Mouse (Mus musculus) heart, embryonic 15.5 days (tissue): ENCODE results near the gene Lbr. TPM values are rescaled to one million over a fixed set of nuclear protein-coding genes. Genes with fewer than 3 reads are reported as not detected.
A peak's percentile ranks its signal among the peaks of the same experiment; 100 is the strongest.

Experiments used
- ATAC-seq: fragments of 200-750 bp; cut with Nextera tagmentation; replicated peaks from 2 replicates; pipeline ENCODE4 v1.8.0; 2017; ENCODE audit warnings: low read depth, moderate TSS enrichment; ENCODE audit not compliant: insufficient number of reproducible peaks, insufficient read depth, low FRiP score
- H3K27ac ChIP-seq: fragments of 300-500 bp; sonication (generic); 2 replicates; pipeline ENCODE4 v1.5.1; 2015; ENCODE audit warnings: mild to moderate bottlenecking, inconsistent platforms
- H3K27me3 ChIP-seq: fragments of 300-500 bp; sonication (generic); 2 replicates; pipeline ENCODE4 v1.6.1; 2015; ENCODE audit warnings: inconsistent platforms
- H3K36me3 ChIP-seq: fragments of 300-500 bp; sonication (generic); 2 replicates; pipeline ENCODE4 v1.6.1; 2015; ENCODE audit warnings: mild to moderate bottlenecking, inconsistent platforms
- H3K4me1 ChIP-seq: fragments of 300-500 bp; sonication (generic); replicated peaks from 2 replicates; pipeline ENCODE4 v1.6.1; 2015; ENCODE audit warnings: inconsistent platforms
- H3K4me2 ChIP-seq: fragments of 300-500 bp; sonication (generic); 2 replicates; pipeline ENCODE4 v1.6.1; 2015; ENCODE audit warnings: inconsistent platforms, mild to moderate bottlenecking, moderate library complexity
- H3K4me3 ChIP-seq: fragments of 300-500 bp; sonication (generic); 2 replicates; pipeline ENCODE4 v1.5.1; 2015; ENCODE audit warnings: mild to moderate bottlenecking, inconsistent platforms
- H3K9ac ChIP-seq: fragments of 300-500 bp; sonication (generic); 2 replicates; pipeline ENCODE4 v1.6.1; 2015; ENCODE audit warnings: mild to moderate bottlenecking, inconsistent platforms
- H3K9me3 ChIP-seq: fragments of 300-500 bp; sonication (generic); replicated peaks from 2 replicates; pipeline ENCODE4 v1.6.1; 2016; ENCODE audit warnings: inconsistent platforms
- WGBS: fragments of 180-500 bp; shearing (Covaris S2); methylation state at CpG from one replicate; pipeline ENCODE4 v1.1.7; 2015; ENCODE audit warnings: mixed read lengths; 5-methylcytosine and 5-hydroxymethylcytosine counted together
- polyA plus RNA-seq: library from polyadenylated mRNA; unstranded; fragments of >200 nt; fragmentation: Nextera tagmentation; extraction: Ambion mirVana; gene quantifications from 2 replicates; pipeline ENCODE4 v1.2.1, GENCODE M21; 2015

Gene Lbr
- polyA plus RNA-seq, 1 experiment from 2014 or later, result 55.7 TPM

DNA sequence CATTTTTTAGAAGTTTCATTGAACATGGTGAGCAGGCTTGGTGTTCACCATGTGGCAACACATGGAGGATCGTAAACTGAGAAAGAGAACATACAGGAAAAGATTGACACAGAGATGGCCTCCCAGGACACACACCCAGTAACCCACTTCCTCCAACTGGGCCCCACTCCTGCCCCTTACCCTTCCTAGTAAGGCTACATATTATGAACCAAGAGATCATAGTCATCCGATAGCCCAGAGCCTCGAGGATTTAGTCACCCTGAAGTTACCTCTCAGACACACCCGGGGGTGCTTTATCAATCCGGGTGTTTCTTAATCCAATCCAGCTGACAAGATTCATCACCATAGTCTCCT is 23.0 kb upstream of the Lbr start:
- H3K4me2 ChIP-seq, result no peak overlapping the region
- H3K9me3 ChIP-seq, result no peaks in the 10 kb centered on the region
- H3K9ac ChIP-seq, result no peak overlapping the region
- no peak overlapping the region for H3K27ac ChIP-seq
- WGBS, result 67% methylated on average over 5 of the region's 5 CpGs
- 0 out of 2 replicates have a peak, but pooled peaks cover 9% of the 10 kb centered on the region for H3K4me1 ChIP-seq
- no peaks in the 10 kb centered on the region for H3K36me3 ChIP-seq
- no peaks in the 10 kb centered on the region for H3K27me3 ChIP-seq
- H3K4me3 ChIP-seq, result no peak overlapping the region
- no peak for ATAC-seq

DNA sequence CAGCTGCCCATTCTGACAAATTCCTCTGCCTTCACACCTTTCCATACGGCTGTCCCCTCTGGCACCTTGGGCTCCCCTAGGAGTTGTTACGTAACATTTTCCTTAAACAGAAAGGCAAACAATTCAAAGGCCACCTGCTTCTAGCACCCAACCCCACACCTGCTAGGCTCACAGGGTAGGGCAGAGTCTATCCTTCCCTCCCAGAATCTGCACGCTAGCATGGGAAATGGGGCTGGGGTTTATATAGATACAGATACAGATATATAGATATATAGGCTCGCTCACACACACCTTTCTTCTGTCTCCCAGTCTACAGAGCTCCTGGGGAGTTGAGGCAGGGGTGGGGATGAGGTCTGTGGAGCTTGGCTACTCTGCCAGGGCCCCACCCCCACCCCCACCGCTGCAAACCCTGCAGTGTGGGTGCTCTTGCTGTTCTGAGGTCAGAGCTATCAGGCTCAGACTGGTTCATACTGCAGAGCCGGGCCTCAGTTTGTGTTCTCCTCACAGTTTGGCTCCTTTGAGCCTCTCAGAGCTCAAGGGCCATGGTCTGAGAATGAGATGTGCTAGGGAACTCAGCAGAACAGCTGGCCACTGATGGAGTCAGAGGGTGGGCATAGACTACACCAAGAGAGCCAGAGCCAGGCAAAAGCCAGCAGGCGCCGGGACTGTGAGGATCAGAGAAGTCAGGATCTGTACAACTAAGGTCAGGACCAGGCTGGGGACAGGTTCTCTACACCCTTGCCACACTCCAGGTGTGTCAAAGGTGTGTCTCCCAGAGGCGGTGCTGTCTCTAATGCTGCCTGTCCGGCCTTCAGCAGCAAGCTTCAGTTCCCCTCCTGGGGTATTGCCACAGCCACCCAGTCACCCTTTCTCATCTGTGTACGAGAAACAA is 22.4 kb upstream of the Lbr start:
- Histone ChIP-seq H3K27me3 (no peaks in the 10 kb centered on the region), H3K9me3 (no peaks in the 10 kb centered on the region), H3K36me3 (no peaks in the 10 kb centered on the region), H3K4me3 (no peak overlapping the region), H3K4me1 (0 out of 2 replicates have a peak, but pooled peaks cover 9% of the 10 kb centered on the region), H3K4me2 (no peak overlapping the region), H3K9ac (no peak overlapping the region), H3K27ac (no peak overlapping the region)
- WGBS, result 60% methylated on average over 11 of the region's 11 CpGs
- no peak for ATAC-seq

DNA sequence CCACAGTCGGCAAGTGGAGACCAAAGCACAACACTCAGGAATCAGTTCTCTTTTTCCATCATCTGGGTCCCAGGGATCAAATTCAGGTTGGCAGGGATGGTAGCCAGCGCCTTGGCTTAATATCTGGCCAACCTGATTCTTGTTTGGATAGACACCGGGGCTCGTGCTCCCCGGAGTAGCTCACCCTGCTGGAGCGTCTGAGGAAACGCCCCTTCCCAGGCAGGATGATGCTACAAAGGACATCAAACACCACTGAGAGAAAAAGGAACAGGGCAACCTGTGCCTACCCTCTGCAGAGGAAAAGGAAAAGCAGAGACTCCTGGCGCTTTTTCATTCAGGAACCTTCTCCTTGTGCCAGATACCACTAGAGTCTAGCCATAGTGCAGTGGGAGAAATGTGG is 20.6 kb upstream of the Lbr start:
- Histone ChIP-seq H3K4me3 (no peak overlapping the region), H3K36me3 (no peaks in the 10 kb centered on the region; the same call in 1 of the 2 replicates), H3K9ac (no peak overlapping the region), H3K27ac (no peak overlapping the region), H3K4me2 (no peak overlapping the region), H3K27me3 (no peaks in the 10 kb centered on the region), H3K4me1 (0 out of 2 replicates have a peak, but pooled peaks cover 9% of the 10 kb centered on the region), H3K9me3 (no peaks in the 10 kb centered on the region)
- no peak for ATAC-seq
- 37% methylated on average over 8 of the region's 8 CpGs for WGBS

DNA sequence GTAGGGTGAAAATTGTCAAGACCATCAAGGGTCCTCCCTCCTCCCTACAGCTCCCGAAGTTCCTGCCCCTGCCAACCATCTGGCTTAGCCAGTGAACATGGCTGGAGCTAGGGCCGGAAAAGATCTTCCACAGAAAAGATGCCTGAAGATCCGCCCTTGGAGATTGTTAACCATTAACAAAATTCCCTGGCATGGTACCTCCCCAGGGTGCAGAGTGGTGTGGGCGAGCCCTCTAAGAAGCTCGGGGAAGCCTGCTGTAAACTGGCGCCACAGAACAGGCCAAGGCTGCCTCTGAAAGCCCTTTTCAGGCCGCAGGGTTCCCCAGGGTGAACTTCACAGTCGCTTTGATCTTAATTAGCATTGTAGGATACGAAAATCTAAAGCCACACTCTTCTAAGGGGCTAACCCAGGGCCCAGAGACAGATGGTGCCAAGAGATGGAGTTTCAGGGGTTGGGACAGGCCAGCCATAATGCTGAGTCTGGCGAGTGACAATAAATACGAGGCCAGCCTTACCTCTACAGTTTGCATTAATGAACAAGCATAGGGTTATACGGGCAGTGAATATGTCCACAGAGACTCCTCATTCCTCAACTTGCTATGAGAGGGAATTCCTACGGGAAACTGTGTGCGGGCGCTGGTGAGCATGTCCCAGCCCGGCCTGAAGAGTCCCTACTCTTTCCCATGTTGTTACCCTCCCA is 20.0 kb upstream of the Lbr start:
- ATAC-seq, result no peak
- Histone ChIP-seq H3K4me3 (no peak overlapping the region), H3K4me2 (no peak overlapping the region), H3K4me1 (0 out of 2 replicates have a peak, but pooled peaks cover 9% of the 10 kb centered on the region), H3K9me3 (no peaks in the 10 kb centered on the region), H3K36me3 (no peaks in the 10 kb centered on the region; the same call in 1 of the 2 replicates), H3K9ac (no peak overlapping the region), H3K27me3 (no peaks in the 10 kb centered on the region), H3K27ac (no peak overlapping the region)
- 66% methylated on average over 16 of the region's 16 CpGs for WGBS

DNA sequence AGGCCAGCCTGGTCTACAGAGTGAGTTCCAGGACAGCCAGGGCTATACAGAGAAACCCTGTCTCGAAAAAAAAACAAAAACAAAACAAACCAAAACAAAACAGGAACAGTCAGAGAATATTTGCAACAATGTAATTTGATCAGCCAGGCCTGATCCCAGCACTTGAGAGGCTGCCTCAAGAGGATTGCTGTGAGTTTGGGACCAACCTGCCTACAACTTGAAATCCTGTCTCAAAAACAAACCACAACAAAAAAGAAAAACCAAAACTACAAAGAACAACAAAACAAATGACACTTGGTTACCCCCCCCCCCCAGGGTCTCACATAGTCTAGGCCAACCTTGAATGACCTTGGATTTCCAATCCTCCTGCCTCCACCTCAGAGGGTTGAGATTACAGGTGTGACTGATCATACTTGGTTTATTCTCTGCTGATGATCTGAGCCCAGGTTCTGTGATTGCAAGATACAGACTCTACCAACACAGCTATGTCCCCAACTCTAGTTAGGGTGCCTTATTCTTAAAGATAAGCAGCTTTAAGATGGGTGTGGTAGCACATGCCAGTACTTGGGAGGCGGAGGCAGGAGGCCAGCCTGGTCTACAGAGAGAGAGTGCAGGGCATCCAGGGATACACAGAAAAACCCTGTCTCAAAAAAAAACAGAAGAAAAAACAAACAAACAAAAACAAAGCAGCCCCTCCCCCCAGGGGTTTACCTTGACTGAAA is 18.5 kb upstream of the Lbr start:
- H3K4me1 ChIP-seq, result 0 out of 2 replicates have a peak, but pooled peaks cover 9% of the 10 kb centered on the region
- H3K36me3 ChIP-seq, result no peaks in the 10 kb centered on the region; the same call in 1 of the 2 replicates
- H3K27ac ChIP-seq, result peak overlapping the region; percentile 63; the same call in 1 of the 2 replicates
- no peak for ATAC-seq
- no peak overlapping the region for H3K4me2 ChIP-seq
- H3K4me3 ChIP-seq, result no peak overlapping the region
- no peaks in the 10 kb centered on the region for H3K27me3 ChIP-seq
- H3K9ac ChIP-seq, result no peak overlapping the region
- 77% methylated on average over 2 of the region's 2 CpGs for WGBS
- H3K9me3 ChIP-seq, result no peaks in the 10 kb centered on the region

DNA sequence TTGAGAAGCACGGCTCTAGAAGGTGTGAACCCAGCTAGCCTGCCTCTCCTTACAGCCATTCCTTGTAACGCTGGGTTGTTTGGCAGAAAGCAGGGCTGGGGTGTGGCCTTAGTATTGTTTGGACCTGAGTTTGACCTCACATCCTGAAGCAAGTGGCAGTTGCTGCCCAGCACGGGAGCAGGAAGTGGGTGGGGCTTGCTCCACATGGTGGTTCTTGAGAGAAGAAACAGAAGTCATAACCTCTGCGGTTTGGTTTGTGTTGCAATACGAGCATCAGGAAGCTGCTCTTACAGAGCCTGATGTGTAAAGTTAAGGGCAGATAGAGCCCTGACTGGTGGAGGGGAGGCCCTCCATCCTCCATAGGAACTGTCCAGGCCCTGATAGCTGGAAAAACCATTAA is 17.8 kb upstream of the Lbr start:
- H3K4me1 ChIP-seq, result 0 out of 2 replicates have a peak, but pooled peaks cover 9% of the 10 kb centered on the region
- ATAC-seq, result peak; percentile 69
- no peak overlapping the region for H3K4me2 ChIP-seq
- no peaks in the 10 kb centered on the region; the same call in 1 of the 2 replicates for H3K36me3 ChIP-seq
- H3K27me3 ChIP-seq, result no peaks in the 10 kb centered on the region
- peak overlapping the region; percentile 63 for H3K27ac ChIP-seq
- no peak overlapping the region for H3K9ac ChIP-seq
- H3K9me3 ChIP-seq, result no peaks in the 10 kb centered on the region
- H3K4me3 ChIP-seq, result no peak overlapping the region
- 24% methylated on average over 5 of the region's 5 CpGs for WGBS

DNA sequence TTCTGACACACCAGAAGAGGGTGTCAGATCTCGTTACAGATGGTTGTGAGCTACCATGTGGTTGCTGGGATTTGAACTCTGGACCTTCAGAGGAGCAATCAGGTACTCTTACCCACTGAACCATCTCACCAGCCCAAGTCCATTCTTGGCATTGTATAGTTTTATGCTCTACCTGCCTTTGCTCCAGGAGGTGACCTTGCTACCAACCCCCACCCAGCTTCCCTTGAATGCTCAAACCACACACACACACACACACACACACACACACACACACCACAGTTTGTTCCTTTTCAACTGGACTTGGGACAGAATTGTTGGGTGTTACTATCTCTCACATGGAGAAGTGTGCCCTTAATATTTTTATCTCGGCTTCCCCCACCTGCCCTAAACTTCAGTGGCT is 13.5 kb upstream of the Lbr start:
- no peak for ATAC-seq
- Histone ChIP-seq H3K9ac (no peak overlapping the region), H3K4me1 (peaks cover 20% of the 10 kb centered on the region), H3K9me3 (no peaks in the 10 kb centered on the region), H3K27me3 (no peaks in the 10 kb centered on the region), H3K27ac (no peak overlapping the region), H3K36me3 (no peaks in the 10 kb centered on the region; the same call in 1 of the 2 replicates), H3K4me3 (no peak overlapping the region), H3K4me2 (no peak overlapping the region)
- WGBS, result 86% methylated on average over 2 of the region's 2 CpGs

DNA sequence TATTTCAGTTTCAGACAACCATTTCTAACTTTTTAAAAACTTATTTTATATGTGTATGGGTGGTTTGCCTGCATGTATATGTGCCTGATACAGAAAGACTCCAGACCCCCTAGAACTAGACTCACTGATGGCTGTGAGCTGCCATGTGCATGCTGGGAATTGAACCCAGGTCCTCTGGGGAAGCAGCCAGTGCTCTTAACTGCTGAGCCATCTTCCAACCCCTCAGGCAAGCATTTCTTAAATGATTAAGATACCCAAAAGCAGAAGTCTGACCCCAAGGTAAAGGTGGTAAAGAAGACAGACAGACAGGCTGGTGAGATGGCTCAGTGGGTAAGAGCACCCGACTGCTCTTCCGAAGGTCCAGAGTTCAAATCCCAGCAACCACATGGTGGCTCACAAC is 12.0 kb upstream of the Lbr start:
- no peak for ATAC-seq

DNA sequence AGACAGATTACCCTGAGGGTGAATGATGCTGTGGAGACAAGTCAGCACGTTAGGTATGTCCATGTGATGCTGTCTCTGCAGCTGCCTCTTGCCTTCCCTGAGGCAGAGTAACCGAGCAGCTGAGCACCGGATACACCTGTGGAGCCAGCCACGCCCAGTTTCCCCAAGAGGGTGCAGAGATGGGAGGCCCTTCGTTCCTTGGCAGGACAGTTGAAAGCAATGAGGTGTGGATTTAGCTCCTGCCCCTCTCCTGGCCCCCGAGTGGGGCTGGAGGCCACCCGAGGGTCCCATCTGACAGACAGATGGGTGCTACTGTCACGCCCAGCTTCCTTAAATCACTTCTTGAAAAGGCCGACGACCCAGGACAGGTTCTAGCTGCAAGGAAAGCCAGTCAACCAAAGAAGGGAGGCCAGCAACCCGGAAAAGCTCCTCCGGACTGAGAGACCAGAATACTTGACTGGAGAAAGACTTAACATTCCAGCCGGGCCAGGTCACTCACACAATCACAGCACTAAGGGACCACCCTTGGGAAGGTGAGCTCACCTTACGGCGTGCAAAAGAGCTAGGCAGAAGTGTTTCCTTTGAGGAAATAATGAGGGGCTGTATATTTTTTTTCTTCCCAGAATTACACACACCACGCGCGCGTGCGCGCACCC is 10.4 kb upstream of the Lbr start:
- H3K9ac ChIP-seq, result peak overlapping the region; percentile 34; the same call in 1 of the 2 replicates
- WGBS, result 5% methylated on average over 15 of the region's 21 CpGs
- no peaks in the 10 kb centered on the region for H3K27me3 ChIP-seq
- H3K9me3 ChIP-seq, result no peaks in the 10 kb centered on the region
- peak overlapping the region; percentile 65 for H3K4me2 ChIP-seq
- peak overlapping the region; percentile 34 for H3K4me3 ChIP-seq
- H3K27ac ChIP-seq, result peak overlapping the region; percentile 69
- peaks cover 20% of the 10 kb centered on the region for H3K4me1 ChIP-seq
- ATAC-seq, result peak; percentile 60
- H3K36me3 ChIP-seq, result no peaks in the 10 kb centered on the region

More for the DNA sequence above, 12.0 kb upstream of the Lbr start:
- WGBS, result 96% methylated on average over 2 of the region's 2 CpGs
- Histone ChIP-seq H3K27ac (no peak overlapping the region), H3K4me3 (no peak overlapping the region), H3K9ac (no peak overlapping the region), H3K36me3 (no peaks in the 10 kb centered on the region; the same call in 1 of the 2 replicates), H3K27me3 (no peaks in the 10 kb centered on the region), H3K4me2 (no peak overlapping the region), H3K4me1 (peaks cover 20% of the 10 kb centered on the region), H3K9me3 (no peaks in the 10 kb centered on the region)

DNA sequence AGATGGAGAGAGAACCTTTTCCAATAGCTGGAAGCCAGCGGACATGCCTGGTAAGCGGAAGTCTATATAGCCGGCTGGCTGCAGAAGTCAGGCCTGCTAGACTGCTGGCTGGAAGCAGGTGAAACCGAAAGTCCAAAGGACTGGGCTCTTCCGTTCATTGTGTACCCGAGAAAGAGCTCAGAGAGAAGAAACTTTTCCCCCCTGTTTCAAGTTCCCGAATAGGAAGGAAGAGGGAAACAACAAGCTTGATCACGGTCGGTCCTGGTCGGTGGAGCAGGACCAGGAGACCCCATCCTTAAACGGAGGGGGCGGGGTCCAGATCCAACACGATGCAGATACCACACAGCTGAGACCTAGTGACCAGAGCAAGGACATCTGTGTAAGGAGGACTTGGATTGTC is 9.6 kb upstream of the Lbr start:
- Histone ChIP-seq H3K36me3 (no peaks in the 10 kb centered on the region), H3K9ac (no peak overlapping the region), H3K9me3 (no peaks in the 10 kb centered on the region), H3K4me2 (peak overlapping the region; percentile 65), H3K27ac (peak overlapping the region; percentile 69), H3K4me1 (peaks cover 20% of the 10 kb centered on the region), H3K27me3 (no peaks in the 10 kb centered on the region), H3K4me3 (peak overlapping the region; percentile 34)
- no peak for ATAC-seq
- 27% methylated on average over 13 of the region's 13 CpGs for WGBS
